Mouse (Mus musculus) gonadal fat pad, adult 2 months (tissue): ENCODE measurements around the gene Tmem238. TPM values are rescaled to one million over a fixed set of nuclear protein-coding genes. Genes with fewer than 3 reads are reported as not detected.

ENCODE experiments used
- DNase-seq: peaks from one replicate; pipeline ENCODE4 v3.0.0-alpha.2; 2012; ENCODE audit warnings: low read depth
- polyA plus RNA-seq: library from polyadenylated mRNA; depleted of rRNA; stranded (reverse); fragments of >200 nt; gene quantifications from 2 replicates; pipeline ENCODE4 v1.2.3, GENCODE M21; 2012

Gene Tmem238
- polyA plus RNA-seq, 1 experiment: 26.4 TPM

DNA sequence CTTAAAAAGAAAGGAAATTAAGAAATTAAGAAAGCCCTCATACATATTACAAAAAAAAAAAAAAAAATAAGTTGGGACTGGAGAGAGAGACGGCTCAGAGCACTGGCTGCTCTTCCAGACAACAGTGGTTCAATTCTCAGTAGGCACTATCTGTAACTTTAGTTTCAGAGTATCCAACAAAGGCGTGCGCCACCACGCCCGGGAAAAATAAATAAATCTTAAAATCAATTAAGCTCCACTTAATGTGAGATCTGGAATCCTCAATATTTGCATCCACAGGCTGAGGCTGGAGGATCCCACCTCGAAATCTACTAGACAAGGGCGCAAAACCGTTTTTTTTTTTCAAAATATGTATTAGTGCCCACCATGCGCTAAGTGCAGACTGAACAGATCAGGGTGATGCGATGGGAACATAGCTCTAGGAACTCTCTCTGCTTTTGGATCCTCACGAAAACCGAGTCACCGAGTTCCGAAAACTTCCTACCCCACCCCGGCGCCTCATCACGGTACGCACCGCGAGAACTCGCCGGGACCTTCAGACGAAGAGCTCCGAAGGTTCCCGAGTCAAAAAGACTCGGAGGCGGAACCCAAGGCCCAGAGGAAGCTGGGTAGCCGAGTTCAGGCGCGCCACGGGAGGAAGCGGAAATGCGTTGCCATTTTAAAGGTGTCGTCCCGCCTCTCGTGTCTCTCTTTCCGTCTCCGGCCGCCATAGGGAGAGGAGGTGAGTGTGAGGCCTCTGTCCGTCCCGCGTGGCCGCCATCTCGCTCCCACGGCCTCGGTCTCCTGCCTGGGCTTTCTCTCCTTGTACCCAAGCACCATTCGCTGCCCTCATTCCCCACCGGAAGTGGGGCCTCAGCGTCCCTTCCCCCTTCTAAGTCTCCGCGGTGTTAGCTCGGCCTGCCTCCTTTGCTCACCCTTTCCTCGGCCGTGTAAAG lies 3.1 kb upstream of the Tmem238 start, which contains the start of gene Rpl28:
Rpl28 (plus strand) TSS at position 597 of the 935 bp plus-strand sequence.
- DNase-seq: peak; percentile 75

DNA sequence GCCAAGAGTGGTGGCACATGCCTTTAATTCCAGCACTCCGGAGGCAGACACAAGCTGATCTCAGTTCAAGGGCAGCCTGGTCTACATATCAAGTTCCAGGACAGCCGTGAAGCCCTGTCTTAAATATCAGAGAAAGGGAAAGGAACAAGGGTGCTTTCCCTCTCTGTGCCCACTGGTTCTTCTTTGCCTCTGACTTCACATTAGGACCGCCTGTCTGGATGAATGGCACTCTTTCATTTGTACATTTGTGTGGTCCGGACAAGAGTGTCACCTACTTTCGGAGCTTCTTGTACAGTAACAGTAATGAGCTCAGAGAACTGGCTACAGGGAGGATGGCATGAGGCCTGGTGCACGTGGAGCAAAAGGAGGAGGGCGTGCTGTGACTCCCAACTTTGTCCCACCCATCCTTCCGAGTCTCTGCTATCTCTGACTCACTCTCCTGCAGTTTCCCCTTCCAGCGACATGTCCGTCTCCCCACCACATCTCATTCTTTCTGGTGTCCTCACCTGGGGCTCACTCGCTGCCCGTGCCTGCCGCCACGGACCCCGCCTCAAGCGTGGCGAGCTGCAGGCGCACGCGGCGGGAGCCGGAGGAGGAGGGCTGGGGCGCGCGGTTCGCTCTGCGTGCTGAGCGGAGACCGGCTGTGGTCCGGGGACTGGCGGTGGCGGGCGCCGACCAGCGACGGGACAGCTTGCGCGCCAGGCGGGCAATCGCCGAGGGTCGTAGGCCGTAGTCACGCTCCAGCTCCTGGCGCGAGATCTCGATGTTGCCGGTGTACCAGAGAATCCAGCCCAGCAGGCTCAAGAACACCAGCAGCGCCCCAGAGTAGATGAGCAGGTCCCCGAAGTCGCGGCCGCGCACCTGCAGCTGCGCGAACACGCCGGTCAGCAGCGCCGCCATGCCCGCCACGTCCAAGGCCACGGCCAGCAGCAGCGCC lies 689 bp downstream of the Tmem238 start:
- no peak for DNase-seq

DNA sequence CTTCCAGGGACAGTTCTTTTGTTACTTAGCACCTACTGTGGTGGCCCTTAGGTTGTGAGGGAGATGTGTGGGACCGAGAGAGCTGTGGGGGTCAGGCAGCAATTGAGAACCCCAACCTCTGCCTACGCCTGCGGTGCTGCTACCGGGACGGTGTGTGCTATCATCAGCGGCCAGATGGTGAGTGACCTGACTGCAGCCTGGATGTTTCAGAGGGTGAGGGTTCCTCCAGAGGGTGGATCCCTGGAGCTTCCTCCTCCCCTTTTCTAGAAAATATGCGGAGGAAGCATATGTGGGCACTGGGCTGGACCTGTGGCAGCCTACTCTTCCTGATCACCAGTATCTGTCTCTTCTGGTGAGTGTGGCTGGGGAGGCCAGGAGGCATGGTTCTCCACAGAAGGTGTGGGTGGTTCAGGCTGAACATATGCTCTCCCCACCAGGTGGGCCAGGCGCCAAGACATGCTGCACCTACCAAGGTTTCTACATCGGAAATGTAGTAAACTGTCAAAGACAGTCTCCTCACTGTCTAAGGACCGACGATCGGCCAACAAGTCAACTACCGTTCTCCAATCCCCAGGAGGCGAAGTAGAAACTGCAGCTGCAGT lies 5.7 kb downstream of the Tmem238 start:
- no peak for DNase-seq

- no peak for DNase-seq
Measured at GRCm38 (mm10) chr7:4782759-4783158, 6.7 kb downstream of the Tmem238 start, which contains the start of the genes Il11 and Tmem190. Gene Il11, minus strand, starts transcription at chr7:4782859. Gene Tmem190, plus strand, starts transcription at chr7:4782937.

GRCm38 (mm10) chr7:4782130-4782529 lies 7.3 kb downstream of the Tmem238 start:
- no peak for DNase-seq

DNA sequence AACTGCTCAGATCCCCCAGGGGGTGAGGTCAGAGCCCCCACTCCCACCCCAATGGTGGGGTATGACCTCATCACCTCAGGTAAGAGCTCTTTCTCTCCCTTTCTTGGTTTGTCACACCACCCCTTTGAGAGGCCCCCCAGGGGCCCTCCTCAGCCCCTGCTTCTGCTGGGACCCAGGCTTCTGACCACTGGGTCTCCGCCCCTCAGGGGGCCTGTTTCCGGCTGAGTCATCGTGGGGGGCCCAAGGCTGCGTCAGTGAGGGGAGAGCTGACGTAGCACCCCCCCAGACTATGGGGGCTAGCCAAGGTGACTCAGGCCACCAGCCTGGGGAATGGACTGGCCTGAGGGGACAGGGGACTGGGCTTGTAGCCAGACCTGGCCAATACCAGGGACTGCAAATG lies 9.5 kb downstream of the Tmem238 start:
- no peak for DNase-seq

GRCm38 (mm10) chr7:4777851-4778637 lies 11.4 kb downstream of the Tmem238 start:
- DNase-seq: no peak

DNA sequence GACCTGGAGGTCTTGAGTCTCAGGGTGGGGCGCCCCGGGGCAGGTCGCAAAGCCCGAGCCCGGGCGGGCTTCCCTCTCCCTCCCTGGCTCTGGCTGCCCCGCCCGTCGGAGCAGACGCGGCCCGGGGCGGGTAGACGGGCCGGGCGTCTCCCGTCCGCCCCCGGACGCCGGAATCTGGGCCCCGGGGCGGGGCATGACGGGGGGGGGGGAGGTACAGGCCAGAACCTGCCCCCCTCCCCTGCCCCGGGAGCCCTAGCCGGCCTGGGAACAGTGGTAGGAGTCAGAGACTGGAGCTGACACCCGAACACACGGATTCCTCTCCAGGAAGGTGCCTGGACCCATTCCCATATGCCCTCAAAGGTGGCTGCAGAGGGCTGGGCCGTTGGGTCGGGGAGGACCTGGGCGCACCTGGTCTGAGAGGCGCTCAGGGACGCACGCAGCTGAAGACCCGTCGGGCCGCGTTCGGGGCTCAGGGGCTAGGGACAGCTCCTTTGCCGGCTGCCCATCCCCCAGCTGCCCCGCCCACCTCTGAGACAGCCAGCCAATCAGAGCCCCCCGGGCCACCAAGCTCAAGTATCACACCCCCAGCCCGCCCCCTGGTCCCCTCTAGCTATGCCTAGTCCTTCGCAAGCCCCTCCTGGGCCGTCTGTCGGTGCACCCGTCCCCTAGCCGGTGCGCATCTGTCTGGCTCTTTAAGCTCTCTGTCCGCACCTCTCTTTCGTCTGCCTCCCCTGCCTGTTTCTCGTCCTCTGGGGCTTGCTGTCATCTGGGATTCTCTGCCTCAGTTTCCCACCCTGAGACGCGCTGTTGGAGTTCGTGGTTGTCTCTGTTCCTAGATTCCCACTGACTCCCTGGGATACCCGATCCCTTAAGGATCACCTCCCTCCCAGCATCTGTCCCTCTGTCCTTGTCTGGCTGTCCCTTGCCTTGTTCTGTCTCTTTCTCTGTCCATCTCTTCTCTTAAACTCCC lies 12.3 kb downstream of the Tmem238 start:
- DNase-seq: no peak

- no peak for DNase-seq
Measured at GRCm38 (mm10) chr7:4776131-4776530, 13.3 kb downstream of the Tmem238 start.

DNA sequence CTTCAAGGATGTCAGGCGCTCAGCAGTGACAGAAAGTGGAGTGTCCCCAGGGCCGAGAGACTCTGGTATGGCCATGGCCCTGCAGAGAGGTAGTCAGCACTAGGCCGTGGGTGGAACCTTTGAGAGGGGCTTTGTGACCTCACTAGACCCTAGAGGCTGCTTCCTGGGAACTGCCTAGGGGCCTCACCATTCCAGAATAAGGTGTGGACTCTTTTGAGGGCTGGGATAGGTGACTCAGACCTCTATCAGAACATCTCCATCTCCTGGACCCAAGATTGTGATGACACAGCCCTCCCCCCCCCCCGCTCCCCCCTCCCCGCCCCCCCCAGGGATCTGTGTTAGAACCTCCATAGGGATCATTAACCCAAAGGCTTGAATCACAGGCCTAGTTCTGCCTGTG lies 18.3 kb downstream of the Tmem238 start, which contains the start of gene Fam71e2:
Fam71e2 (minus strand) TSS at position 101 of the 400 bp plus-strand sequence.
- no peak for DNase-seq

DNA sequence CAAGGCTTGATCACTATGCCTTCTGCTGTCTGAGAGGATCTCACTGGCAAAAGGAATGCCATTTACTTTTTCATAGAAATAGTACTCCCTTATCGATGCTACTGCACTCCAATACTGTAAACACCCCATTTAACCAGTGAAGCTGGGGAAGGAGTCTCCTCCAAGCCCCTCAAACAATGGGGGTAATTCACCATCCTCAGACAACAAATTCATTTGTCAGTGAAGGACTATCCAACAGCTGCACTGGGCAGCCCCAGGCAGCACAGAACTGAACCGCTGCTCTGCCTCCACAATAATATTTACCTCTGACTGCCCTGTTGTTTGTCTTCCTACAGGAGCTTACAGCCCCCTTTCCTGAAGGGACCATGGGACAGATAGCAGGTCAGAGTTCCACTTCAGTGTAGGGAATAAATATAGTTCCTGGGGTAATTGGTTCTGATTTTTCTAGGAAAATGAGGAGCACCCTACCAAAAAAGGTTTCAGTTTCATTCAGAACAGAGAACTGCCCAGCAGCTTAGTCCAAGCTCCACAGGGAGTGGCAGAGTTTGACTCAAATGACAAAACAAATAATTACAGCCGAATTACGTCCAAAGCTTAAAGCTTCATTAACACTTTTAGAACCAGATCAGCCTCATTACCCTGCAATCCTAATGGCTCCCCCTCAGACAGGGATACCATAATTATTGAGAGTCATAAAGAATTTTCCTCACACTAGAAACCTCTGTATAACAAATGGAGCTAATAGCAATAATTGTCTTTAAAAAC lies 24.3 kb downstream of the Tmem238 start:
- DNase-seq: no peak

DNA sequence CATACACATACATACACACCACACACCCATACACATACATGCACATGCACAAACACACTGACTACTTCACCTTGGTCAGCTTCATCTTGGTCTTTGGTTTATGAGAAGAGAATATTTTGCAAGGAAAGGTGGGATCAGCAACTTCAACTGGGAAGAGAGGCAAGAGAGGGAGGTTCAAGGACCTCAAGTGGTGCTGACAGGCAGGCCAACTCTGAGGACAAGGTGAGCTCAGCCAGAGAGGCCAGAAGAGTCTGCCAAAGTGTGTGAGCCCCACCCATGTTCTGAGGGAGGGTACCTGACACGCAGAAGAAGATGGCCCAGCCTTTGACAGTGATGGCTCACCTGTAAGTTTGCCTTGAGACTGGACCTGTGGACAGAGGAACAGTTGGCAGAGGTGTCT lies 29.8 kb downstream of the Tmem238 start:
- no peak for DNase-seq

GRCm38 (mm10) chr7:4752821-4753570 lies 36.5 kb downstream of the Tmem238 start, which contains the start of gene Cox6b2:
Gene Cox6b2, minus strand, starts transcription at chr7:4753094.
- DNase-seq: no peak

DNA sequence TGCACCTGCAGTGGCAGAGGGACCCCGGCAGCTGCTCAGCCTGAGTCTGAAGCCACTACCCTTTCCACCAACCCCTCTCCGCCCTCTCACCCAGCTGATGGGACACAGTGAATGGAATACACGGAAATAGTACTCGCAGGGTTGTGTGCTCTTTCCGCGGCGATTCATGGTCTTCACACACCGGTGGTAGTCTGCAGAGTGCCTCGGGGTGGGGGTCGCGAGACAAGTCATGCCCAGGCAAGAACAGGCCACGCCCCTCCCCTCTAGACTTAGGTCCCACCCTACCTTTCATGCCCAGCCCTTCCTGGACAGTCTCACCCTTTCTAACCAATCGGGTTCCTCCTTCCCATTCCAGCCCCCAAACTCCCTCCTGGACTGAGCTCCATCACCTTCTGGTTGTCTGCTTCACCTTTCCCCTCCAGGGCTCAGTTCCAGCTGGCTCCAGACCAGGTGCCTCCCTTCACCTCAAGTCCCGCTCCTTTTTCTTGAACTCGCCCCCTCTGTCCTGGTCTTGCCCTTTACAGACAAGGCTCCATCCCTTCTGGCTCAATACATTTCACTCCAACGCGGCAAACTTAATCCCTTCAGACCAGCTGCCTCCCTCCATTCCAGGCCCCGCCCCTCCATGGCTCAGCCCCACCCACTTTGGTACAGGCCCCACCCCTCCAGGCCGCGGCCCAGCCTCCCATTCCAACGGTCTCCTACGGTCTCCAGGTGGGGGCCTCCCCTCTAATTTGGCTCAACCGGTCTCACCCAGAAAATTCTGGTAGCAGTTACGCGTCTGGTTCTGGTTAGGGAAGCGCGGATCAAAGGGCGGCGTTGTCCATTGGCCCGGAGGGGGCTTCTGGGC lies 37.3 kb downstream of the Tmem238 start:
- no peak for DNase-seq

GRCm38 (mm10) chr7:4749169-4749568 lies 40.3 kb downstream of the Tmem238 start:
- no peak for DNase-seq

GRCm38 (mm10) chr7:4748321-4748720 lies 41.1 kb downstream of the Tmem238 start:
- DNase-seq: no peak
